Mouse (Mus musculus) midbrain, embryonic 16.5 days (tissue): ENCODE results near the gene R3hdm2. TPM values are rescaled to one million over a fixed set of nuclear protein-coding genes. Genes with fewer than 3 reads are reported as not detected.
A peak's percentile ranks its signal among the peaks of the same experiment; 100 is the strongest.

Experiments used
- ATAC-seq: fragments of 200-750 bp; cut with Nextera tagmentation; 2 replicates; pipeline ENCODE4 v1.8.0; 2017; ENCODE audit warnings: moderate TSS enrichment
- H3K27ac ChIP-seq: fragments of 300-500 bp; sonication (generic); 2 replicates; pipeline ENCODE4 v1.5.1; 2014; ENCODE audit warnings: mild to moderate bottlenecking, low read length, mixed read lengths
- H3K27me3 ChIP-seq: fragments of 300-500 bp; sonication (generic); 2 replicates; pipeline ENCODE4 v1.6.1; 2014; ENCODE audit warnings: low read depth, low read length, mixed read lengths; ENCODE audit not compliant: control insufficient read depth, insufficient read depth
- H3K36me3 ChIP-seq: fragments of 300-500 bp; sonication (generic); 2 replicates; pipeline ENCODE4 v1.6.1; 2014; ENCODE audit warnings: mild to moderate bottlenecking, low read length, moderate library complexity, mixed read lengths; ENCODE audit not compliant: control insufficient read depth, insufficient read depth
- H3K4me1 ChIP-seq: fragments of 300-500 bp; sonication (generic); 2 replicates; pipeline ENCODE4 v1.6.1; 2014; ENCODE audit warnings: mild to moderate bottlenecking, low read length, mixed read lengths; ENCODE audit not compliant: control insufficient read depth, insufficient read depth
- H3K4me2 ChIP-seq: fragments of 300-500 bp; sonication (generic); 2 replicates; pipeline ENCODE4 v1.6.1; 2014; ENCODE audit warnings: mild to moderate bottlenecking, low read length, mixed read lengths
- H3K4me3 ChIP-seq: fragments of 300-500 bp; sonication (generic); 2 replicates; pipeline ENCODE4 v1.5.1; 2014; ENCODE audit warnings: low read depth, mild to moderate bottlenecking, low read length, moderate library complexity, mixed read lengths
- H3K9ac ChIP-seq: fragments of 300-500 bp; sonication (generic); 2 replicates; pipeline ENCODE4 v1.6.1; 2014; ENCODE audit warnings: low read depth, low read length, mixed read lengths
- H3K9me3 ChIP-seq: fragments of 300-500 bp; sonication (generic); replicated peaks from 2 replicates; pipeline ENCODE4 v1.6.1; 2014; ENCODE audit warnings: mild to moderate bottlenecking, low read length, mixed read lengths; ENCODE audit not compliant: control insufficient read depth, poor library complexity, severe bottlenecking
- WGBS: fragments of 180-500 bp; shearing (Covaris S2); extraction: QIAGEN DNeasy Blood & Tissue Kit; methylation state at CpG from one replicate; pipeline ENCODE4 v1.1.7; 2014; 5-methylcytosine and 5-hydroxymethylcytosine counted together
- polyA plus RNA-seq: library from polyadenylated mRNA; unstranded; fragments of >200 nt; fragmentation: Nextera tagmentation; extraction: Ambion mirVana; gene quantifications from 2 replicates; pipeline ENCODE4 v1.2.1, GENCODE M21; 2015

R3hdm2 gene
- polyA plus RNA-seq, 1 experiment from 2014 or later: 35.2 TPM

DNA sequence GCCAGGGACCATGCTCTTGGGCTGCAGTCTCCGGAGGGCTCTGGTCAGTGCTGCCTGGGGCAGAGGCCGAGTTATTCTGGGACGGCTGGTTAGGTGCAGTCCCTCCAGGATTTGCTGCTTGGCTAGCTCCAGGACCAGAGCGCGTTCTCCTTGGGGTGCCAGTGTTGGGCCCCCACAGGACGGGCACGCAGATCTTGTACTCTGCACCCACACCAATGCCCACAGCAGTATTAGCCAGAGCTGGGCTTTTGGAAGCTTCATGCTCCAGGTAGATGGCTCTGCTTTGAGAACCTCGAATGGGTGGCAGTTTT, 28.9 kb upstream of the R3hdm2 start:
- H3K27me3 ChIP-seq: no peaks in the 10 kb centered on the region
- no peak overlapping the region for H3K9ac ChIP-seq
- H3K36me3 ChIP-seq: no peaks in the 10 kb centered on the region
- no peak overlapping the region for H3K4me3 ChIP-seq
- H3K9me3 ChIP-seq: no peaks in the 10 kb centered on the region
- 0 out of 2 replicates have a peak, but pooled peaks have one; percentile 21 for ATAC-seq
- 0 out of 2 replicates have a peak, but pooled peaks cover 3% of the 10 kb centered on the region for H3K4me1 ChIP-seq
- no peak overlapping the region for H3K27ac ChIP-seq
- H3K4me2 ChIP-seq: no peak overlapping the region
- 90% methylated on average over 8 of the region's 8 CpGs for WGBS

- no peak overlapping the region for H3K4me2 ChIP-seq
- H3K27me3 ChIP-seq: no peaks in the 10 kb centered on the region
- 74% methylated on average over 8 of the region's 8 CpGs for WGBS
- H3K4me3 ChIP-seq: no peak overlapping the region
- no peak for ATAC-seq
- H3K27ac ChIP-seq: no peak overlapping the region
- H3K4me1 ChIP-seq: 0 out of 2 replicates have a peak, but pooled peaks cover 3% of the 10 kb centered on the region
- no peaks in the 10 kb centered on the region for H3K36me3 ChIP-seq
- H3K9ac ChIP-seq: no peak overlapping the region
- no peaks in the 10 kb centered on the region for H3K9me3 ChIP-seq
Measured at GRCm38 (mm10) chr10:127351719-127352118, 28.4 kb upstream of the R3hdm2 start.

GRCm38 (mm10) chr10:127352187-127352586, 27.9 kb upstream of the R3hdm2 start:
- no peaks in the 10 kb centered on the region for H3K27me3 ChIP-seq
- ATAC-seq: no peak
- no peaks in the 10 kb centered on the region for H3K36me3 ChIP-seq
- 88% methylated on average over 9 of the region's 9 CpGs for WGBS
- no peak overlapping the region for H3K9ac ChIP-seq
- H3K27ac ChIP-seq: no peak overlapping the region
- no peak overlapping the region for H3K4me3 ChIP-seq
- no peaks in the 10 kb centered on the region for H3K9me3 ChIP-seq
- H3K4me1 ChIP-seq: 0 out of 2 replicates have a peak, but pooled peaks cover 3% of the 10 kb centered on the region
- no peak overlapping the region for H3K4me2 ChIP-seq

- Histone ChIP-seq H3K4me2 (no peak overlapping the region), H3K4me1 (0 out of 2 replicates have a peak, but pooled peaks cover 3% of the 10 kb centered on the region), H3K27me3 (no peaks in the 10 kb centered on the region), H3K9me3 (no peaks in the 10 kb centered on the region), H3K9ac (no peak overlapping the region), H3K4me3 (no peak overlapping the region), H3K27ac (no peak overlapping the region), H3K36me3 (no peaks in the 10 kb centered on the region)
- ATAC-seq: no peak
- WGBS: 90% methylated on average over 11 of the region's 11 CpGs
Measured at GRCm38 (mm10) chr10:127352766-127353165, 27.4 kb upstream of the R3hdm2 start.

GRCm38 (mm10) chr10:127353909-127354895, 25.9 kb upstream of the R3hdm2 start, which contains the start of gene Inhbe:
Inhbe (minus strand) TSS chr10:127354411.
- H3K27ac ChIP-seq: no peak within 1 kb of the TSS
- no peak within 1 kb of the TSS for H3K9ac ChIP-seq
- 88% methylated on average over 18 of the region's 18 CpGs for WGBS
- no peaks in the 10 kb centered on the region for H3K36me3 ChIP-seq
- H3K27me3 ChIP-seq: no peaks in the 10 kb centered on the region
- H3K9me3 ChIP-seq: no peaks in the 10 kb centered on the region
- ATAC-seq: no peak
- no peak within 1 kb of the TSS for H3K4me3 ChIP-seq
- no peak within 1 kb of the TSS for H3K4me2 ChIP-seq
- 0 out of 2 replicates have a peak, but pooled peaks cover 3% of the 10 kb centered on the region for H3K4me1 ChIP-seq

DNA sequence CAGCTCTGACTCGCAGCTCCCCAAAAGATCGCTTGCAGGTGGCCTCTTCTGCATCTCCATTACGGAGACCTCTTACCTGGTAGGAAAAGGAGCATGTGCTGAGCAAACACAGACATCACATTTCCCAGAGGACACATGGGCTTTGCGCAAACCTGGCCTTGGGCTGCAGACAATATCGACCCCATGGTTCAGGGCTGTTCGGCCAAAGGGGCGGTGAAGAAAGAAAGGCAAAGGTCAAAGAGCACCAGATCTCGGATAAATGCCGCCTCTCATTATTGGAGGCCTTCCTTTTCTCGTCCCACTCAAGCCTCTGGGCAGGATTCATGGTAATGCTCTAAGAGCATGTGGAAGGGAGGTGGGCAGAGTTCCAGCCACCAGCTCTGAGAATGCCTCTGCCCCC, 24.8 kb upstream of the R3hdm2 start:
- H3K4me3 ChIP-seq: no peak overlapping the region
- no peak for ATAC-seq
- H3K27ac ChIP-seq: no peak overlapping the region
- no peak overlapping the region for H3K4me2 ChIP-seq
- no peak overlapping the region for H3K9ac ChIP-seq
- 0 out of 2 replicates have a peak, but pooled peaks cover 3% of the 10 kb centered on the region for H3K4me1 ChIP-seq
- no peaks in the 10 kb centered on the region for H3K36me3 ChIP-seq
- H3K27me3 ChIP-seq: no peaks in the 10 kb centered on the region
- WGBS: 52% methylated on average over 10 of the region's 10 CpGs
- no peaks in the 10 kb centered on the region for H3K9me3 ChIP-seq

DNA sequence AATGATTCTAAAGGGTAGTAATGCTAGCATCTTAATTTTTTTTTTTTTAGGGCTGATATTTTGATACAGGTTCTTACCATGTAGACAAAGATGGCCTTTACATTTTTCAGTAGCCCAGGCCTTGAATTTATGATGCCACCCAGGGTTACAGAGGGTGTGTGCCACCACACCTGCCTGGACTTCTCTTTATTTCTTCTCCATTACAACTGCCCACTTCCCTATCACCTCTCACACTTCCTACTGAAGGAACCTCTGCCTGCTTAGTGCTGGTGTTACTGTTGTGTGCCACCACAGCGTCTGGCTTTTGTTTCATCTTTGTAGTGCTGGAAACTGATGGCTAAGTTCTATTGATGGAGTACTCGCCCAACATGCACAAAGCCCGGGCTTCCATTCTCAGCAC, 19.4 kb upstream of the R3hdm2 start:
- Histone ChIP-seq H3K4me2 (no peak overlapping the region), H3K9me3 (no peaks in the 10 kb centered on the region), H3K4me3 (no peak overlapping the region), H3K36me3 (no peaks in the 10 kb centered on the region), H3K4me1 (no peaks in the 10 kb centered on the region), H3K9ac (no peak overlapping the region), H3K27me3 (no peaks in the 10 kb centered on the region), H3K27ac (no peak overlapping the region)
- no peak for ATAC-seq
- WGBS: 89% methylated on average over 3 of the region's 3 CpGs

DNA sequence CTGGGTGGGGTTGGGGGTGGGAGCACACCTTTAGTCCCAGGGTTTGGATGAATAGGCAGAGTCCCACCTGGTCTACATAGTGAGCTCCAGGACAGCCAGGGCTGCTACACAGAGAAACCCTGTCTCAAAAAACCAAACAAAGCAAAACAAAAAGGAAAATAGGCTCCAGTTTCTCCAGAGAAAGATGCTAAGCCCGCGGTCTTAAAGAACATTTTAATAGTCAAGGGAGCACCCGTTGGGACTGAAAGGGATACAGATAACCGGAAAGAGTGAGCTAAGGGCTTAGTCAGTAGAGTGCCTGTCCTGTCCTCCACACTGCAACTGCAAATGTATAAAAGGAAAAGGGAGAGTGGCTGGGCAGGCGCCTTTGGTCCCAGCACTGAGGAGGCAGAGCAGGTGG, 13.0 kb upstream of the R3hdm2 start:
- no peak for ATAC-seq
- no peaks in the 10 kb centered on the region for H3K27me3 ChIP-seq
- no peaks in the 10 kb centered on the region for H3K4me1 ChIP-seq
- no peak overlapping the region for H3K4me3 ChIP-seq
- H3K9me3 ChIP-seq: no peaks in the 10 kb centered on the region
- 67% methylated on average over 5 of the region's 5 CpGs for whole genome bisulfite sequencing
- H3K27ac ChIP-seq: no peak overlapping the region
- H3K36me3 ChIP-seq: no peaks in the 10 kb centered on the region
- H3K9ac ChIP-seq: no peak overlapping the region
- H3K4me2 ChIP-seq: no peak overlapping the region

DNA sequence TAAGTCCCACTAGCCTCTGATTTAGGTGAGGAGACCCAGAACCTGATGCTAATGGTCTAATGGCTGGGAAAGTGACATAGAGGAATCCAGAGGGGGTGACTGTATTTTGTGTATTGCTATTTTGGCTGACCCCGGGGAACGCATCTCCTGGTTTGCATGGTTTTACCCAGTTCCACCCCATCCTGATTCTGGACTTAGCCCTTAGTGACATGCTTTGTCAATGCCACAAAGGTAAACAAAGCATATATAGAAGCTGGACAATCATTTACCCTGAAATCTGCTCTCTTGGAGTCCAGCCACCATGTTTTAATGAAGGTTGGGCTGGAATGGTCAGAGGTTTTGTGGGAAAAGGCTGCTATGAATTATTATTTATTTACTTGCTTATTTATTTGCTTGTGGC, 11.9 kb upstream of the R3hdm2 start:
- H3K36me3 ChIP-seq: no peaks in the 10 kb centered on the region
- H3K9ac ChIP-seq: no peak overlapping the region
- no peak overlapping the region for H3K4me2 ChIP-seq
- no peaks in the 10 kb centered on the region for H3K4me1 ChIP-seq
- ATAC-seq: no peak
- no peaks in the 10 kb centered on the region for H3K27me3 ChIP-seq
- H3K9me3 ChIP-seq: no peaks in the 10 kb centered on the region
- no peak overlapping the region for H3K4me3 ChIP-seq
- no peak overlapping the region for H3K27ac ChIP-seq
- WGBS: 64% methylated on average over 2 of the region's 2 CpGs
